Mouse (Mus musculus) erythroid progenitor cell, adult 5-6 weeks (primary cell): ENCODE results near the gene Nars2. TPM values are rescaled to one million over a fixed set of nuclear protein-coding genes. Genes with fewer than 3 reads are reported as not detected.
"Not testable (repeated sequence)": the region's sequence is repeated elsewhere in the genome, so short reads cannot be mapped to it uniquely, and the experiment has no call there.

Experiments used
- ATAC-seq: replicated peaks from 2 replicates; pipeline ENCODE4 v1.8.0; 2016; ENCODE audit warnings: moderate number of reproducible peaks, mild to moderate bottlenecking, moderate TSS enrichment, inconsistent platforms; ENCODE audit not compliant: poor library complexity, low FRiP score, severe bottlenecking
- total RNA-seq, 2 experiments: library from RNA; stranded (forward) in 1 of 2; stranded (reverse) in 1 of 2; fragments of 150-400 nt in 1 of 2; fragments of 186-747, 209-891 nt in 1 of 2; gene quantifications; 2 replicates each; pipeline versions ENCODE4 v1.2.3 to v1.2.4; 2015 to 2017; ENCODE audit warnings: low replicate concordance in 2 of 2

The Nars2 gene
- 20.2 and 21.4 TPM in 2 replicates for total RNA-seq (2015; ENCODE audit: low replicate concordance)
- total RNA-seq (2017; ENCODE audit: low replicate concordance), result 28.9 and 38.5 TPM in 2 replicates

DNA sequence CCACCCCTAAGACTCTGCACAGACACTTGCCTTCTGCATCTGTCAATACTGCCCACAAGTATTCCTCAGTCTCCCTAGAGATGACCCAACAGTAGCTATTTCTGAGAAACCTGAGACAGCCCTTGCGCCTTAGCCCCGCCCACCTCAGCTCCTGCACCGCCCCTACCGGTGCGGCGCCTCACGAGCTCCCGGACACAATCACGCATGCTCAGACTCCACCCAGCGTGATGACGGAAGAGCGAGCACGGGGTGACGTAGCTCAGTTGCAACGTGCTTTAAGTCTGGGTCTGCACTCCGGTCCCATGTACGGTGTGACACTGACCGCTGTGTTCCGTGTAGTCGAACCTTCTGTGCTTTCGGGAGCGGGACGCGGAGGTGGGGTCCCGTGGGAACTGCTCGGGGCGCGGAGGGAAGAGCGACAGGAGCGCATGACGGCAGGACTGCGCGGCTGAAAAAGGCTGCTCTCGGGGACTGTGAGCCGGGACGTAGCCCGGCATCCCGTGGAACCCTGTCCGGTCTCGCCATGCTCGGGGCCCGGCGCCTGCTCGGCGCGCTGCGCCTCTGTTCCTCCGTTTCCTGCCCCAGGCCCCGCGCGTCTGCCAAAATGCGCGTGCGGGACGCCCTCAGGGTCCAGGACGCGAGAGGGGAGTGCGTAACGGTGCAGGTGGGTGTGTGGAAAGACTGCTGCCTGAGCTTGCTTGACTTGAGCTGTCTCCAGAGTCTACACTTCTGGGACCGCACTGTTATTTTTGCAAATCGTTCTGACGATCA lies at the start of gene Nars2:
Gene Nars2 (plus strand): TSS at position 225 of the 771 bp plus-strand sequence.
- peak; percentile 98 for ATAC-seq

DNA sequence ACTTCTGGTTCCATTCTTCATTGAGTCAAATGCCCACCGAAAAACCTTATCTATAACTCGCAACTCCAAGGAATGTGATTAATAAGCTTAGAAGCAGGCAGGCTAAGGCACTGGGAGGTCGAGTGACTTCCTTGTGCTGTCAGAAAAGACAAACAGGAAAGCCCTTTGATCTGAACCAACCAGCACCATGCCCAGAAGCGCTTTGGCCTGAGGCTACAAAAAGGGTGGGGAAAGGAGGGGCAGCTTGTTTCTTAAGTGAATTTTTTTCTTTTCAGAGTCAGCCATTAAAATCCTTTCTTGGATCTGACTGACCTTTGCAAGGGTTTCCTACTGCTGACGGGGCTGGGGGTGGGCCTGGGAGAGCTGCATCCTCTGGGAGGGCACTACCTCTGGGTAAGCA lies 49.1 kb upstream of the Nars2 start:
- no peak for ATAC-seq

DNA sequence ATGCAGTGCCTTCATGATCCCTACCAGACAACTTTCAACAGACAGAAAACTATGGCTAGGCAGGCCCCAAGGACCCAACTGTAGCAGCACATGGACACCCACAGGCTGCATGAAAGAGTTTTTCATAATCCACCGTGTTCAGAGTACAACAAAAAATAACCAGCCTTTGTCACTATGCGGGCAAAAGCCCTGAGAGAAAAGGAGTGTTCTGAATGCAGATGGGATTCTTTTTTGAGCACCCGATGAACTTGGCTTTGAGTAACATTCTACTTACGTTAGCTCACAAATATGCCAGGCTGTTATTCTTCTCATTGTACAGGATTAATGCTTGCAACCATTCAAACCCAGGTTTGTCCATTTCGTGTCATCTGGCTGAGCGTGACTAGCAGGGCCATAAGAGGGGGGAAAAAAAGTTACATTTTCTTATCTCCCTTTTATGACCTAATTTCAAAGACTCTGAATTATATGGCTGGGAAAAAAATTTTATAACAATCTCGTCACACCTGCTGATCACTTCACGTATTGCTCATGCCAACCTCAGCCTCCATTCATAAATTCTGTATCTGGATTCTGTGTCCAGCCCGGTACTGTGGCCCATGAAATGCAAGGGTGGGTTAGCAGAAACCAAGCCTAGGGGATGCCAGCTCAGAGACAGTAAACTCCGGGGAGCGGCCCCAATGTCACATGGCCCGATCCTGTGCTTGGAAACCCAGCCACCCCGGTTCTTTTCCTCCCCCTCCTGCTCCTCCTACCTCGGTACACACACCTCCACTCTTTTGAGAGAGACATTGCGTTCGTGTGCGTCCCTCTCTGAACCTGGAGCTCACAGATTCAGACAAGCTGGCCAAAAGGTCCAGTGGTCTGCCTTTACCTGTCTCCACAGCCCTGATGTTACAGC lies 48.0 kb upstream of the Nars2 start:
- ATAC-seq, result no peak

DNA sequence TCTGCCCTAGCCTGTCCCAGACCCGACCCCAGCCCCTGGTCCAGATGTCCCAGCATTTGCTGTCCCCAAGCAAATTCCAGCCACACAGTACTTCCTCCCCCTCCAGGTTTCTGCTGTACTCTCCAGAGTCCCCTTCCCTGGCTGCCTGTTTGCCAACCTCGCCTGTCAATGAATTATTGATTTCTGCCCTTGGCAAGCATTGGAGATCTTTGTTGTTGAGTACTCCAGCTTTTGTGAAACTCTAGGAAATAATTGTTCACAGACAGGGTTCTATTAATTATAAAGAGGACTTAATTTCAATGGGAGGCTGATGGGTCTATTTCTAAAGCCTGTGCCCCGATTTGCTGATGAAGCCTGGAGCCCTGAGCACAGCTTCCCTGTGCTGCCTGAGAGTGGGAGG lies 46.9 kb upstream of the Nars2 start:
- ATAC-seq, result no peak

DNA sequence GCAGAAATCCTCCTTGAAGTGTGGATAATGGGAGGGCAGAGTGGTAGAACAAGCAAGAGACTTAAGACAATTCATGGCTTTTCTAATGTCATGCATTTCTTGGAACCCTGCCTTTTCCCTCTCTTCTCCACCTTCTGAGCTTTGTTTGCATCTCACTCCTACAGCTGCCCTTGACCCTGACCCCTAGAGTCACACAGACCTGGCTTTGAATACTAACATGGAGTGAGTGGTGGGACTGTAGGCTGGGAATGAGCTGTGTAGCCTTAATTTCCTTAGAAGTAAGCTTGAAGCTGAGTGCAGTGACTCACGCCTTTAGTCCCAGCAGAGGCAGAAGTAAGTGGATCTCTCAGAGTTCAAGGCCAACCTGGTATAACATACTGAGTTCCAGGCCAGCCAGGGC lies 46.4 kb upstream of the Nars2 start:
- ATAC-seq, result 0 out of 2 replicates have a peak, but pooled peaks have one; percentile 7

DNA sequence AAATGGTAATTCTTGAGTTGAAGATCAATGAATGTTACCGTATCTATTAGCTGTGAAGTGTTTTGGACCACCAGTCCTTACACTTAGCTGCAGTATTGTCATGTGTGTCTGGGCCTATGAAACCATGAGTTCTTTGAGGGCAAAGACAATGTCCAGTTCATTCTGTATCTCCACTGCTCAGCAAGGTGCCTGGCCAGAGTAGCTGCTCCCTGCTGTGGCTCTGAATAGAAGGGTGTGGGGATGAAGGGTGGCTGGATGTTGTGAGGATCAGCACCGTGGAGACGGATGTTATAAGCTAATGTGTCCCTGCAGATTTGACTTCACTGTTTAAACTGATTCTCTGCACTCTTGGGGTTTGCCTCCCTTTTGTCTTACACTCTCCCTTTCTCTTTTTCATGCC lies 45.9 kb upstream of the Nars2 start:
- ATAC-seq, result no peak

DNA sequence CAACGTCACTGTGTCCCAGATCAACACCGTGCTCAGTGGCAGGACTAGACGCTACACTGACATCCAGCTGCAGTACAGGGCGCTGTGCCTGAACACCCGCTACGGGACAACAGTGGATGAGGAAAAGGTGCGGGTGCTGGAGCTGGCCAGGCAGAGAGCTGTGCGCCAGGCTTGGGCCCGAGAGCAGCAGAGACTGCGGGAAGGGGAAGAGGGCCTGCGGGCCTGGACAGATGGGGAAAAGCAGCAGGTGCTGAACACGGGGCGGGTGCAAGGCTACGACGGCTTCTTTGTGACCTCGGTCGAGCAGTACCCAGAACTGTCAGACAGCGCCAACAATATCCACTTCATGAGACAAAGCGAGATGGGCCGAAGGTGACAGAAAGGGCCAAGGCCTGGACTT lies 45.1 kb upstream of the Nars2 start:
- ATAC-seq, result no peak

DNA sequence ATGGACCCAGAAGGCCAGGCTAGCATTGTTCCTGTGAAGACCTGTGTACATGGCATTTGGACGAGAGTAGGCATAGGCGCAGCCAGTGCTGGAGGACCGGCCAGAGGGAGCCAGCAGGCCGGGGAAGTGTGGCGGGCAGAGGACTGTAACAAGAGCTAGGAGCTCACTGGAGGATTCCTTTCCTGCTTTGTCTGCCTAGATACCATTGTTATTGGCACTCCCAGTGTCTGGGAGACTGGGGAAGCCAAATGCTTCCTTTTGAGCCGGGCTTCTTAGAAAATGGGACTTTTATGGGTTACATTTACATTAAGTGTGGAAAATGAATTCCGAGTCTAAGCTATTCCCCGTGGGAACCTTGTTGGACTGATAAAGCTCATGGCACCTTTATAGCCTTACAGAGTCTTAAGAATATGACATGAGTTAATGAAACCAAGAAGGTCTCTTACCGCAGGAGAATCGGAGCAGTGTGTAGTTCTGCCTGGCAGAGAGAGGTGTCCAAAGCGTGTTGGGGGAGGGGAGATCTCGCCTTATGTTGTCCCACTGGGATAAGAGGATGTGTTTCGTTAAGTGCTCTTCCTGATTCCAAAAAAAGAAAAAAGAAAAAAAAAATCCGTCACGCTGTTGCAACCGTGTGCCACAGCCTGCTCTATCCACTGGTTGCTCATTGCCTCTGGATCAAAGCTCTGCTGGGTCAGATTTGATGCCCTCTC lies 43.2 kb upstream of the Nars2 start:
- no peak for ATAC-seq

DNA sequence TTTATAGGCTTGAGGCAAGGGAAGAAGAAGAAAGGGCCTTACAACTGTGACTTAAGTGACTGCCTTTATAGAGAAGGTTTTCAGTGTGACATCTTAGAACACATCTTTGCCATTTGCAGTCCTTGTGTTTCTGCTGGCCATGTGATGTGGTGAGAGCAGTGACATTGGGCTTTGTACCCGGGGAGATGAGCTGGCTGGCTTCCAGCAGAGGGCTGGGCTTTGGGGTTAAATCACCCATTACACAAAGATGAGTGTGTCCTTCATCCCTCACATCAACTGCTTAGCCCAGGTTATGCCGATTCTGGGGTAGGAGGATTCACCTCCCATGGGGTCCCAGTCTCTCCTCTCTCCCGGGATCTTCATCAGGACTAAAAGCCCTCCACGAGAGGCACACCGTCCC lies 41.4 kb upstream of the Nars2 start:
- no peak for ATAC-seq

DNA sequence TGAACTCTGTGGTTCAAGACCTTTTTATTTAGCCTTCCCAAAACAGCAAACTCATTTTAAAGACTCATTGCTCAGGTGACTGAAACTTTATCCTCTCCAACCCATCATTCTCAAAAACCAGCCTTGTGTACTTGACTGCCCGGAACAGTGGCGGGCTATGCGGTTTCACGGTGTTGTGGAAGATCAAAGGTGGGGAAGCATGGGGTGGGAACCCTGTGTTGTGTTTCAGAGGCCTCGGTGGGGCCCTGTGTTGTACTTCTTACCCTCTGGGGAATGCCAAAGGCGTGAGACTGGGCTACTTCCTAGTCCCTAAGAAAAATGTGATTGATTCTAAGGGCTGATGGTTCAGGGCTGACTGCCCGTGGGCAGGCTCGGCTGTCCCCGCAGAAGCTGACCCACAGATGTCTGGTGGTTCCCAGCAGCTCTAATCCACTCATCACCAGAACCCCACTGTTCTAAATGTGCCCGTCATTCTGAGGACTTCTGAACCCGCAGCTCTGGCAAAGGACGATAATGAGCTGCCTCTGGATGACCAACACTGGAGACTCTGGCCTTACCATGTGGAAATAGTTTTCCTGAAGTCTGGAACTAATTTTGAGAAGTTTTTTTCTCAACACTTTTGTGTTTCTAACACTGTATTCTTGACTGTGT lies 40.9 kb upstream of the Nars2 start:
- ATAC-seq, result no peak

DNA sequence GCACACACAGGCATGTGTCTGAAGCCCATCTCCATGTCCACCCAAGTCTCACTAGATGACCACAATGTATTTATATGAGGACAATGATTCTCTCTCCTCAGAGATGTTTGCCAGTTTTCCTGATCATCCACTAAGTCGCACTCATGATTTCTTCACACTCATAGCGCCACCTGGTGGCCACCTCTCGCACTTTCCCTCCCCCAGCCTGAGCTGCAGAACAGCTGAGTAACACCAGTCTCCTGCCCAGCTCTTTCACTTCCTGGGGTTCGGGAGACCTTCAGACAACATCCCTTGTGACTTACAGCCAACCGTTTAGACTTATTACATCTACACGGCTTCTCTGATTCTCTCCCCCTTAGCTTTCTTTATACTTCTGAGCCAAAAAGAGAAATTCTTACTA lies 37.3 kb upstream of the Nars2 start:
- ATAC-seq, result peak; percentile 79

DNA sequence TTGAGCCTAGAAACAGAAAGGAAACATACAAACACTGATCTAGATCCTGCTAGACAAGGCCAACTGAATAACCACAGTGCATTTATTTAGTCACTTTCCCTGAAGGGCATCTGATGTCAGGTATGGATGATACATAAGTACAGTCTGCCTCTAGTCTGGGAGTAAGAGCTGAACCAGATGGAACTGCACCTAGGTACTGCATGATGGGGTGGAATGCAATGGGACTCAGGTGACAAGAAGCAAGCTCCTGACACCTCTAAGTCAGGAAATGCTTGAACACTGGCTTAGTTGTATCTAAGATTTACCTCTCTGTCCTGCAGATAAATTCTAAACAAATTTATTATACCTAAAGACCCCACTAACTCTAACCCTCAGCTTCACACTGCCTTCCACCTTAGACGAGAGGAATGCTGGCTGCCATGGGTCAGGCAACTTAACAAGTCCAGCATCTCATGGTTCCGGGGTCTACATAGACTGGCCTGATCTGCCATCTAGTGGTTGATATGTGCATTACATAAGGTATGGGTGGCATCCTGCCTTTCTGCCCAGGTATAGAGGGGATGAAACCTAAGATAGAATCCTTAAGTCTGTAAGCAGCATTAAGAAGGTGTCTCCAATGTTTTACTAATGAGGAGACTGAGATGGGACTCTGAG lies 35.7 kb upstream of the Nars2 start:
- peak; percentile 72 for ATAC-seq

DNA sequence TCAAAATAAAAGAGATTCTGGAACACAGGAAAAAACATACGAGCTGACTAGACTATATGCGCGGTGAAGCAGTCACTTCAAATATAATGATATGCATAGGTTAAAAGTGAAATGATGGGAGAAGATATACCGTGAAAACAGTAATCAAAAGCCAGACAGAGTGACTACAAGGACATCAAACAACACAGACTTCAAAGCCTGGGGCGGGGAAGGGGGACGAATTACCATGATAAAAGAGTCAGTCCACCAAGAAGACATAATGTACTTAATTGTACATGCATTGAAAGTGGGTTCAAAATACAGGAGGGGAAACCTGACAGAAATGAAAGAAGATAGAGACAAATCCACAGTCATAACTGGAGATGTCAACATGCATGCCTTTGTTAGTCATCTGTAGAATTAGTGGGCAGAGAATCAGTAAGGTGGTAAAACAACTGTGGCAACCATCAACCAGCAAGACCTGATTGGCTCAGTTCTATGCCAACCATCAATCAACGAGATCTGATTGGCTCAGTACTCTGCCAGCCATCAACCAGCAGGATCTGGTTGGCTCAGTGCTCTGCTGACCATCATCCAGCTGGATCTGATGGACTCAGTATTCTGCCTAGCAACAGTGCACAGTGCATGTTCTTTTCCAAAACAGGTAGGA lies 30.7 kb upstream of the Nars2 start:
- no peak for ATAC-seq

DNA sequence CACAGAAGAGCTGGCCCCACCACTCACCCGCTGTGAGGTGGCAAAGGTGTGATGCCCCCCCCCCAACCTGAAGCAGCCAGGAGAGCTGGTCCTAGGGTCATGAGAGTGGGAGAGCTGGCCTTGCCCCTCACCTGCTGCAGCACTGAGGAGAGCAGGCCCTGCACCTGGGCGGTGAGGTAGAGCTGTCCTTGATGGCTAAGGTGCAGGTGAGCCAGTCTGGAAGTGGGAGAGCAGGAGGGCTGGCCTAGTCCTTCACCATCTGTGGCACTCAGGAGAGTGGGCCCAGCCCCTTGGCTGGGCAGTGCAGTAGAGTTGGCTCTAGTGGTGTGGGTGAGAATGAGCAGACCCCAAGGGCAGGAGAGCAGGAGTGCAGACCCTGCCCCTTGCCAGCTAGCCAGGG lies 28.4 kb upstream of the Nars2 start:
- no peak for ATAC-seq

DNA sequence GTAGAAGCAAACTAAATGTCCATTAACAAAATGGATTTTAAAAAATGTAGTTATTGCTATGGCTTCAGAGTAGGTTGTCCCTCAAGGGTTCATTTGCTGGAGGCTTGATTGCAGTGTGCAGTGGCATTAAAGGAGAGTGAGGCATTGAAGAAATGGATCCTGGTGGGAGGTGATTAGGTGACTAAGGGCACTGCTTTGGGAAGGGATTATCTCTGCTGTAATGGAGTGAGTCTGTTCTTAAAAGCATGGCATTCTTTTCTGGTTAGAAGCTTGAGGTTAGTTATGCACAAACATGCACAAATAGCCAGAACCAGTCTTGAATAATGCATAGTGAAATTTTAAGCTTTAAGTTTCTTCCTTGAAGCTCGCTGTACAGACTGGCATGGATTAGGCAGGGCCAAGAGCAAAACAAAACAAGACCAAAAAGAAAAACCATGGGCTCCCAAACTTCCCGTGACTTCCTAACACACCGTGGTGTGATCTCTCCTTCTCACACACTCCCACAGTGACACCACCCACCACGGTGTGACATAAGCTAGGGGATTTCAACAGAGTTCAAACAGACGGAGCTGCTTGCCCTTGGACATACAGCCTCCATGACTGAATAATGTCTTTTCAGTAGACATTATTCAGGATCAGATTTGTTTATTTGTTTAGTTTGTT lies 7.5 kb upstream of the Nars2 start:
- no peak for ATAC-seq

DNA sequence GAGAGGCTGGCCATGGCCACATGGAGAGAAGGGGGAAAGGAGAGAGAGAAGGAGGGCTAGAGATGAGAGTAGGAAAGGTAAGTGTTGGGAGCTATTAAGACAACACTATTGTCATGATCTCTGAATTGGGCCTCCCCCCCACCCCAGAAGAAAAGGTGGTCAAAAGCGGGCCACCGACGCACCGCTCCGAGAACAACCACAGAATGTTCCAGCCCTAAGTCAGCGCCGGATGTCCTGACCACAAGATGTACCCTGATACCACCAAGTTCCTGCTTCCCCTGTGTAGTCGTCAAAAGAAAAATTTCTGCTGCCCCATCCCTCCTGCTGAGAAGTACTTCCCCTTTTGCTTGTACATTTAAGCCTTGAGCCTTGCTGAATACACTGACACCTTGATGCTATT lies 4.8 kb upstream of the Nars2 start:
- not testable (repeated sequence) for ATAC-seq

DNA sequence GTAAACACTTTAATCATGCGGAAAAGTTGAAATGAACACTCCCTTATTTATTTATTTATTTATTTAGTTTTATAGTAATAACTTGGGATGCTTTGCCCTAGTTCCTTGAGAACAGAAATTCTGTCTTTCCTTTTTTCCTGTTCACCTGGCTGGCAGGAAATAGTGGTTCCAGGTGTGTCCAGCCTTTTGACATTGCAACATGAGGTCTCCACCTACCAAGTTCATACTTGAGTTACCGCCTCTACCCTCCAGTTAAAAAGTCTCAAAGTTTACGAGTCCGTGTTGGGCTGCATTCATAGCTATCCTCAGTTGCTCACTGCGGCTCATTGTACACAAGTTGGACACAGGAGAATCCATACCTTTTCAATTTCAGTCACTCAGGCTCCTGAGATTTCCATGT lies 789 bp downstream of the Nars2 start:
- ATAC-seq, result no peak

DNA sequence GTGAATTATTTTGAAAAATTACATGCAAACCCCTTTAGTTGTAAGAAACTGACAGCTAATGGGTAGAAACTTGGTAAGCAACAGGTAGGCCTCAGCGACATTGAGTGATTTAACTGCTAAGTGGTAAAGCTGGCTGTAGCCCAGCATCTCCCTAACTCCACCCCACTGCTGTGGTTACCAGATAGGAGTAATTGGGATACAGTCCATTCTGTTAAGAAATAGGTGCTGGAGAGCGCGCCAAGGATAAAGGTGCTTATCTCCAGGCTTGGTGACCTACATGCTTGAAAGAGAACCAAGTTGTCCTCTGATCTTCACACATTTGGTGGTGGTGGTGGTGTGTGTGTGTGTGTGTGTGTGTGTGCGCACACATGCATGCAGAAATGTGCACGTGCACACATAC lies 7.9 kb downstream of the Nars2 start:
- ATAC-seq, result peak; percentile 99
